Mouse (Mus musculus): ENCODE measurements around the gene Il6ra.
"Not testable (repeated sequence)": the region's sequence is repeated elsewhere in the genome, so short reads cannot be mapped to it uniquely, and the experiment has no call there.

DNA sequence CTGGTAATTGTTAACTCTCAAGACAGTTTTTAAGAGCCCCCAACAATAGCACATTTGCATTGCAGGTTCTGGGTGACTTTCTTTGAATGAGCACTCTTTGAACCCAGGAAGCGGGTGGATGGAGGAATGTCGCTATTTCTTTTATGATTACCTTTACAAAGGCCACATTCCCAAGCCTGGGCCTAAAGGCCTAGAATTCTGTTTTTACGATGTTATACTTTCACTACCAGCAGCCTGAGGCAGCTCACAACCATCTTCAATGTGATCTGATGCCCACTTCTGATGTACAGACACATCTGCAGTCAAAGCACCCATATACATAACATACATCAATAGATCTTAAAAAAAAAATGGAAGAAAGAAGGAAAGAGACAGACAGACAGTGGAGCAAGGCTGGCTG lies 49.7 kb downstream of the Il6ra start:
- TF ChIP-seq CTCF, EP300 (IDR thresholded peaks at IDR 0.05; ENCODE audit: low read depth): not testable (repeated sequence)
